Mouse (Mus musculus) CH12F3 (cell line): ENCODE results near the gene Adamts12.

ENCODE experiments used
- in situ Hi-C: fragments of 300-500 bp; cut with MboI; formaldehyde crosslinking; loops from 2 replicates; pipeline ENCODE4 v1.14.3; 2020; ENCODE audit warnings: low sequenced_read_pairs

The Adamts12 gene

DNA sequence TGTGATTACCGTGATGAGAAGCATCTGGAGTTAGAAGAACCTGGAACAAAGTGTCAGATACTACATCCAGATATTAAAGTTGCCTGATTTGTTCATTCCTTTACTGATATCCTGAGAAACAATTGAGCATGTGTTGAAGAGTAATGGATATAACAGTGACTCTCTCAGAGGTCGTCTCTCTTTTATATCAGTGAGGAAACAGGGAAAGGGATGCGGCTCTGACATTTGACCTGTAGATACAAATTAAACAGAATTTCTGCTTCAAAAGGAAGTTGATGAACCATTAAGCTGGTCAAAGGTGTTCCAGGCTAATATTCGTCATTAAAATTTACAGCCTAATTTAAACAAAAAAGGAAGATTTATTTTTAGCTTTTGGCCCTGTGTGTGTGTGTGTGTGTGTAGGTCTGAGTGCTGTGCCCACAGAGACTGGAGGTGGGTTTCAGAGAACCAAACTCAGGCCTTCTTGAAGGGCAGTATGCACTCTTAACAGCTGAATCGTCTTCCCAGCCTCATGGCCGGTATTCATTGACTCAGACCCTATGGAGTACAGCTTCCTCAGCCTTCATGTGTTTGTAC lies 216.2 kb downstream of the Adamts12 start:
- in situ Hi-C loops, result no loop called here

DNA sequence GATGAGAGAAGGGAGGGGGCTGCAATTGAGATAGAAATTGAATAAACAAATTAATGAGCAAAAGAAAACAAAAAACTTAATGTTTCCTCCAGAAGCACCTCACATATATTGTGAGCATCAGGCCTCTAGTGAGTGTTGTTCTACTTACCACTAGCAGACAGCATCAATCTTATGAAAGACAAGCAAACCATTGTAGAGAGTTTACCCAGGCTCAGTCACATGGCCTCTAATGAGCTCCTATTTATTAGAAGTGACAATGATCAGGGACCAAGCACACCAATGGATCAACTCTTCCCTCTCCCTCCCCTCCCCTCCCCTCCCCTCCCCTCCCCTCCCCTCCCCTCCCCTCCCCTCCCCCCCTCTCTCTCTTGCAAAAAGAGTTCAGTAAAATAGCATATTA lies 218.6 kb downstream of the Adamts12 start:
- in situ Hi-C loops, result no loop called here

- in situ Hi-C loops, result no loop called here
Measured at GRCm38 (mm10) chr15:11287780-11288179, 223.2 kb downstream of the Adamts12 start.

DNA sequence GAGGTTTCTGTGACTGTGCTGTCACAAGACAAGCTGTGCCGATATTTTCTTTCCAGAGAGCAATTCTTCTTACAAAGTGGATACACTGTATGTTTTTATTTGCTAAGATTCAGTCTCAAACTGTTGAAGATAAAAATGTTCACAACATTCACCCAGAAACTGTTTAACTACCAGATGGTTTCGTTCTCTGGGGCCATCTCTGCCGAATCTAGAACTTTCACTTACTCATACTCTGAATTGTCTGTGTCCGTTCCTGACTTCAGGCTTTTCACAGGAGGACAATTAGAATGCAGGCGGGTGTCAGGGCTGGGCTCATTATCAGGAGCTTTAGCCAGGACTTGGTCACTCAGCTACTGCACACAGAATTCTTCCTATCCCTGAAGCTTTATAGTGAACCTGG lies 227.7 kb downstream of the Adamts12 start:
- in situ Hi-C loops, result no loop called here

- in situ Hi-C loops, result no loop called here
Measured at GRCm38 (mm10) chr15:11295016-11295415, 230.4 kb downstream of the Adamts12 start.

GRCm38 (mm10) chr15:11297960-11298359 lies 233.4 kb downstream of the Adamts12 start:
- in situ Hi-C loops, result no loop called here

DNA sequence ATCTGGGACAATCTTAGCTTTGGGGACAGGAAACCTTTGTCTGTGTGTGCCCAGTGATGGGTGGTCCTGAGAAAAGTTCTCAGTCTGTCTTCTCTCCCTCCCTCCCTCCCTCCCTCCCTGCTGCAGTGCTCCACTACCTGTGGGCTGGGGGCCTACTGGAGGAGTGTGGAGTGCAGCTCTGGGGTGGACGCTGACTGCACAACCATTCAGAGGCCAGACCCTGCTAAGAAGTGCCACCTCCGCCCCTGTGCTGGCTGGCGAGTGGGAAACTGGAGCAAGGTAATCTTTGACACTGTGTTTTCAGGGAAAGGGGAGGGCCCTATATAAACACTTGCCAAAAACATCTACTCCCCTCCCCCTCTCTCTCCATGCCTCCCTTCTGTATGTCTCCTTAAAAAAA lies 252.5 kb downstream of the Adamts12 start:
- in situ Hi-C loops, result loop anchor here (10.0 kb wide), 1 partner anchor 282 kb away; the partner anchor contains the start of gene Rxfp3

DNA sequence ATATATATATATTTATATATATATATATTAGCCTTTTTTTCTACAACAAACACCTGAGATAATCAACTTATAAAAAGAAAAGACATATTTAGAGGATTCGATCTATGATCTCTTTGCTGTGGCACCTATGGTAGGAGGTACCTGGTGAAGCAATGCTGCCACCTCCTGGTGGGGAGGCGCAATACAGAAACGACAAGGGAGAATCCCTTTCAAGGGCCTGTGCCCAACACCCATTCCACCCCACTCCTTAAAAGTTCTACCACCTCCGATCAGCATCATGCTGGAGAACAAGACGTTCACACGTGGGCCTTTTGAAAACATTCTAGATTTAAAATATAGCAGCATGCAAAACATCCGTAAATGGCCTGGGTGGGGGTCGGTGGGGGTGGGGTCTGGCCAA lies 255.9 kb downstream of the Adamts12 start:
- in situ Hi-C loops, result no loop called here

DNA sequence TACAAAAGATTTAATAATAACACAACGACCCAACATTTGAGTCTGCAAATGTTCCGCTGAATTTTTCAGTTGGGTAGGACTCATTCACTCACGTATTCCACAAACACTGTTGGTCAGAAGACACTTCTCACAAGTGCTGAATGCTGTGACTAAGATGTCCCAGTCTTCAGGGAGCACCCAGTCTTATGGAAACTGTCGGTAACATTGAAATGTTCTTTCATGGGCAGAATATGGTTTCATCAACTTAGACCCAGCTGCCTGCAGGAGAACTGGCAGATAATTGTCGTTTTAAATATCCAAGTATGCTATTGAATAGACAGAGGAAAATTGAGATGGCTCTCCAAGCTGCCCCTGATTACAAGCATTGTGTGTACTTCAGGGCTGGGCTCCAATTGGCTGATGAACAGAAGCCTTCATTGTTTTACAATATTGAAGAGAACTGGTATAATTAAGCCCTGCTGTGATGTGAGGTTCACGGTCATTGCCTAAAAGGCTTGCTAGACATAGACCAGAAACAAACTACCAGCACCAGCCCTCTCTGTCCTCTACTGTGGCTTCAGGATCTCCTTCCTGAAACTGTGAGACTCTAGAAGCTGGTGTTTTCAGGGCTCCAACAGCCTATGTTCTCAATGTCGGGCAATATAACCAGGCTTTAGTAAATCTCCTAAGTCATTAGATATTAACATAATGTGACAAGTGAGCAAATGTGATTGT lies 275.0 kb downstream of the Adamts12 start:
- in situ Hi-C loops, result no loop called here

- in situ Hi-C loops, result no loop called here
Measured at GRCm38 (mm10) chr15:11355865-11356264, 291.3 kb downstream of the Adamts12 start.

- in situ Hi-C loops, result no loop called here
Measured at GRCm38 (mm10) chr15:11357501-11357900, 292.9 kb downstream of the Adamts12 start.

- in situ Hi-C loops, result loop anchor here (5.0 kb wide), 1 partner anchor 1691 kb away; no protein-coding TSS in a partner anchor
Measured at GRCm38 (mm10) chr15:11360888-11361287, 296.3 kb downstream of the Adamts12 start.

GRCm38 (mm10) chr15:11361824-11362223 lies 297.2 kb downstream of the Adamts12 start:
- in situ Hi-C loops, result loop anchor here (5.0 kb wide), 1 partner anchor 1690 kb away; no protein-coding TSS in a partner anchor

GRCm38 (mm10) chr15:11364112-11364511 lies 299.5 kb downstream of the Adamts12 start:
- in situ Hi-C loops, result loop anchor here (5.0 kb wide), 1 partner anchor 1688 kb away; no protein-coding TSS in a partner anchor

DNA sequence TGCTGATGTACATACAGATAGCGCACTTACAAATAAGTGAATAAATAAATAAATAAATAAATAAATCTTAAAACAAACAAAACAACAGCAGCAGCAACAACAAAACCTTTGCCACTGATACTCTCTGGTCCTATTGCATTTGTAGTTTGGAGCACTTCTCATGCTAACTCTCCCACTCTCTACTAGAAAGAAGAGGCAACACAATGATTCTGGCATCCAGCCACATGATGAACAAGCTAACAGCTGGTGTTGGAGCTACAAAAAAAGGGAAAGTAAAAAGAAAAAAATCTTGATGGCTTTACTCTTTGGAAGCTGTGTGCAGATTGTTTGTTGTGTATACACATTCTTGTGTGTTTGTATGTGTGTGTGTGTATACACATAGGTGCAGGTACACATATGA lies 300.2 kb downstream of the Adamts12 start:
- in situ Hi-C loops, result loop anchor here (5.0 kb wide), 1 partner anchor 1688 kb away; no protein-coding TSS in a partner anchor

- in situ Hi-C loops, result no loop called here
Measured at GRCm38 (mm10) chr15:11369572-11369971, 305.0 kb downstream of the Adamts12 start.

GRCm38 (mm10) chr15:11370477-11371085 lies 306.0 kb downstream of the Adamts12 start:
- in situ Hi-C loops, result no loop called here

GRCm38 (mm10) chr15:11379431-11380086 lies 315.0 kb downstream of the Adamts12 start:
- in situ Hi-C loops, result loop anchor here (5.0 to 25.0 kb wide), 2 partner anchors 342 to 892 kb away; partner anchors contain the start of genes Brix1, Rad1 and Rxfp3

DNA sequence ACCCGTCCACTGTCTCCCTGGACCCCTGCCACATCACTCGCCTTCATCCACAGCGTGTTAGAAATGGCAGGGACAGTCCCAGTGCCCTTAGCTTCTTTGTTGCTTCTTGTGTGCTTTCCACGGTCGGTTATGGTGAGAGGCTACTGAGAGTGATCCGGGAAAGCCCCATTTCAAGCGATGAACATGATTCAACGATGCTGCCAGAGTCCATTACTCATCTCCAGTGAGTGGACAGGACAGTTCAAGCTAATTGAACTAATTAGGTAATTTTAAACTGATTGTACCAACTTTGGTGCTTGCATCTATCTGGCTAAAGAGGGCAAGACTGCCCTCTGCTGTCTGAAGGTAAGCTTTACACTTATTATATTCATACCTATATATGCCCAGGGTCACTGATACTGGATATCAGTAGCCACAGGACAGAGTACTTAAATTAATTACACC lies 315.5 kb downstream of the Adamts12 start:
- in situ Hi-C loops, result loop anchor here (25.0 kb wide), 1 partner anchor 893 kb away; the partner anchor contains the start of genes Brix1 and Rad1

DNA sequence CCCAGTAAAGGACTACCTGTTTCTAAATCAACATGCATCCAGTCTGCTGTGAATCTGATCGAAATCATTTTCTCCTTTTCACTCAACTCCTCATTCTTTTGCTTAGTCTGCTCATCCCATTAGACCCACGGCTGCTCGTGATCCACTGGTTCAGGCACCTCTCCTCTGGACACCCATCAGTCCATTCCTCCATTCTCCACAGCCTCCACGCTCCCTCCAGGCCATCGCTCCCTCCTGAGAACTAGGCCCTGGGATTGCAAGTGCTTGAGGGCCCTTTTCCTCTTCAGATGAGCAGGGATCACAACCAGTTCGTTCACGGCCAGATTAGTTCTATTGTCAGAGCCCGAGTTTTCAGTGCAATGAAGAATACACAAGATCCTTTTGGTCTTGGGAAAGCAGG lies 316.0 kb downstream of the Adamts12 start:
- in situ Hi-C loops, result loop anchor here (25.0 kb wide), 1 partner anchor 893 kb away; the partner anchor contains the start of genes Brix1 and Rad1

DNA sequence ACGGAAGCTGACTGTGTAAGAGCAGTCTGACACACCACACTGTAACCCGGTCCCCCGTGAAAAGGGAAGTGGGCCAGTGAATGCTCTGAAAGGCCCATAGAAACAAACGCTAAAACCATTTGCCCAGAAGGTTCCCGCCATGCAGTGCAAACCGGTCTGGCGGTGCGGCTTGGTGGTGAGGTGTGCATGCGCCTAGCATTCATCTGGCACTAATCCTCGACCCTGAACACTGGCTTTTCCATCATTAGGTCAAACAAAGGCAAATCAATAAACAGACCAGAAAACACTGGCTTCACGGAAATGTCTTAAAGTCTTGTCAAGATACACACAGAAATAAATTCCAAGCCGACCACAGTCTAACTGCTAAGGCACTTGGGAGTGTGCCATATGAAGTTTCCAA lies 318.0 kb downstream of the Adamts12 start:
- in situ Hi-C loops, result loop anchor here (25.0 kb wide), 1 partner anchor 895 kb away; the partner anchor contains the start of genes Brix1 and Rad1
